Mouse (Mus musculus) hindbrain, postnatal 0 days (tissue): Measurements from ENCODE around the gene Clec3a. TPM values are rescaled to one million over a fixed set of nuclear protein-coding genes. Genes with fewer than 3 reads are reported as not detected.
A peak's percentile ranks its signal among the peaks of the same experiment; 100 is the strongest.

ENCODE experiments used
- ATAC-seq: fragments of 200-750 bp; cut with Nextera tagmentation; 2 replicates; pipeline ENCODE4 v1.8.0; 2017; ENCODE audit warnings: mild to moderate bottlenecking, moderate TSS enrichment, moderate library complexity
- DNase-seq: peaks from one replicate; pipeline ENCODE4 v3.0.0-alpha.2; 2015; ENCODE audit warnings: low spot score
- H3K27ac ChIP-seq: fragments of 300-500 bp; sonication (generic); 2 replicates; pipeline ENCODE4 v1.5.1; 2014; ENCODE audit warnings: mild to moderate bottlenecking
- H3K27me3 ChIP-seq: fragments of 300-500 bp; sonication (generic); 2 replicates; pipeline ENCODE4 v1.6.1; 2014; ENCODE audit warnings: low read length, mixed read lengths; ENCODE audit not compliant: insufficient read depth
- H3K36me3 ChIP-seq: fragments of 300-500 bp; sonication (generic); 2 replicates; pipeline ENCODE4 v1.6.1; 2014; ENCODE audit warnings: low read length, mixed read lengths; ENCODE audit not compliant: insufficient read depth
- H3K4me1 ChIP-seq: fragments of 300-500 bp; sonication (generic); 2 replicates; pipeline ENCODE4 v1.6.1; 2014; ENCODE audit warnings: antibody characterized with exemption, low read length, mixed read lengths; ENCODE audit not compliant: insufficient read depth
- H3K4me2 ChIP-seq: fragments of 300-500 bp; sonication (generic); 2 replicates; pipeline ENCODE4 v1.6.1; 2014; ENCODE audit warnings: low read depth, mild to moderate bottlenecking, low read length, moderate library complexity, mixed read lengths
- H3K4me3 ChIP-seq: fragments of 300-500 bp; sonication (generic); 2 replicates; pipeline ENCODE4 v1.5.1; 2014; ENCODE audit warnings: low read length
- H3K9ac ChIP-seq: fragments of 300-500 bp; sonication (generic); replicated peaks from 2 replicates; pipeline ENCODE4 v1.6.1; 2014; ENCODE audit warnings: mild to moderate bottlenecking, low read length, moderate library complexity, mixed read lengths
- H3K9me3 ChIP-seq: fragments of 300-500 bp; sonication (generic); 2 replicates; pipeline ENCODE4 v1.6.1; 2016; ENCODE audit warnings: low read length, mixed read lengths
- CTCF ChIP-seq: IDR thresholded peaks from 2 replicates; pipeline ENCODE4 v1.5.1; 2016; ENCODE audit warnings: antibody characterized with exemption, control low read depth, low read depth
- WGBS: fragments of 180-500 bp; shearing (Covaris S2); extraction: QIAGEN DNeasy Blood & Tissue Kit; methylation state at CpG from one replicate; pipeline ENCODE4 v1.1.7; 2014; 5-methylcytosine and 5-hydroxymethylcytosine counted together
- polyA plus RNA-seq: library from polyadenylated mRNA; unstranded; fragments of >200 nt; fragmentation: Nextera tagmentation; extraction: Ambion mirVana; gene quantifications from 2 replicates; pipeline ENCODE4 v1.2.1, GENCODE M21; 2015
- total RNA-seq: library from RNA; depleted of rRNA; stranded (reverse); fragments of >200 nt; gene quantifications from 2 replicates; pipeline ENCODE4 v1.2.3, GENCODE M21; 2014

The Clec3a gene
- total and polyA plus RNA-seq, 2 experiments from 2014 or later, result 0.84 TPM; not detected in 1

- Histone ChIP-seq H3K4me1 (peaks cover 5% of the 10 kb centered on the region; the same call in 1 of the 2 replicates), H3K4me3 (no peak overlapping the region), H3K27ac (no peak overlapping the region), H3K4me2 (no peak overlapping the region), H3K9ac (no peak overlapping the region), H3K27me3 (no peaks in the 10 kb centered on the region), H3K36me3 (no peaks in the 10 kb centered on the region), H3K9me3 (no peaks in the 10 kb centered on the region)
- WGBS, result 12% methylated on average over 6 of the region's 6 CpGs
- peak; percentile 91 for TF ChIP-seq CTCF
- DNase-seq (peak; percentile 80), ATAC-seq (no peak)
Observed at GRCm38 (mm10) chr8:114438236-114438635, 20.4 kb downstream of the Clec3a start.

- under 1% methylated on average over 54 of the region's 54 CpGs for WGBS
- ATAC-seq (peak; percentile 99), DNase-seq (peak; percentile 98)
- TF ChIP-seq CTCF, result peak; percentile 92
- H3K27me3 ChIP-seq, result no peaks in the 10 kb centered on the region
- H3K4me1 ChIP-seq, result peaks cover 5% of the 10 kb centered on the region; the same call in 1 of the 2 replicates
- H3K36me3 ChIP-seq, result no peaks in the 10 kb centered on the region
- peak within 1 kb of the TSS; percentile 66 for H3K4me3 ChIP-seq
- peak within 1 kb of the TSS; percentile 64; the same call in 1 of the 2 replicates for H3K27ac ChIP-seq
- H3K9me3 ChIP-seq, result no peaks in the 10 kb centered on the region
- H3K4me2 ChIP-seq, result peak within 1 kb of the TSS; percentile 90
- H3K9ac ChIP-seq, result peak within 1 kb of the TSS; percentile 42
Observed at GRCm38 (mm10) chr8:114439334-114440204, 21.7 kb downstream of the Clec3a start, which contains the start of gene Wwox. Wwox (plus strand) TSS chr8:114439655.

GRCm38 (mm10) chr8:114440205-114440589 lies 22.3 kb downstream of the Clec3a start:
- no peak overlapping the region for H3K27ac ChIP-seq
- peaks cover 5% of the 10 kb centered on the region; the same call in 1 of the 2 replicates for H3K4me1 ChIP-seq
- H3K9me3 ChIP-seq, result no peaks in the 10 kb centered on the region
- no peak for TF ChIP-seq CTCF
- peak overlapping the region; percentile 42; the same call in 1 of the 2 replicates for H3K9ac ChIP-seq
- peak overlapping the region; percentile 90 for H3K4me2 ChIP-seq
- 14% methylated on average over 5 of the region's 5 CpGs for WGBS
- H3K36me3 ChIP-seq, result no peaks in the 10 kb centered on the region
- ATAC-seq (no peak), DNase-seq (no peak)
- H3K27me3 ChIP-seq, result no peaks in the 10 kb centered on the region
- peak overlapping the region; percentile 66 for H3K4me3 ChIP-seq

GRCm38 (mm10) chr8:114441616-114442015 lies 23.7 kb downstream of the Clec3a start:
- WGBS, result 88% methylated on average over 4 of the region's 4 CpGs
- Histone ChIP-seq H3K9ac (no peak overlapping the region), H3K4me1 (peaks cover 5% of the 10 kb centered on the region; the same call in 1 of the 2 replicates), H3K36me3 (no peaks in the 10 kb centered on the region), H3K4me3 (no peak overlapping the region), H3K9me3 (no peaks in the 10 kb centered on the region), H3K27ac (no peak overlapping the region), H3K27me3 (no peaks in the 10 kb centered on the region), H3K4me2 (no peak overlapping the region)
- peak; percentile 43 for DNase-seq
- peak; percentile 67 for TF ChIP-seq CTCF
- no peak for ATAC-seq

GRCm38 (mm10) chr8:114446884-114447283 lies 29.0 kb downstream of the Clec3a start:
- DNase-seq, result no peak
- Histone ChIP-seq H3K27me3 (no peaks in the 10 kb centered on the region), H3K36me3 (no peaks in the 10 kb centered on the region), H3K4me2 (no peak overlapping the region), H3K4me3 (no peak overlapping the region), H3K9ac (no peak overlapping the region), H3K4me1 (no peaks in the 10 kb centered on the region), H3K27ac (no peak overlapping the region), H3K9me3 (no peaks in the 10 kb centered on the region)
- WGBS, result 83% methylated on average over 7 of the region's 7 CpGs
- no peak for TF ChIP-seq CTCF
- no peak for ATAC-seq

GRCm38 (mm10) chr8:114452278-114452677 lies 34.4 kb downstream of the Clec3a start:
- Histone ChIP-seq H3K4me2 (no peak overlapping the region), H3K27ac (no peak overlapping the region), H3K4me1 (no peaks in the 10 kb centered on the region), H3K4me3 (no peak overlapping the region), H3K36me3 (no peaks in the 10 kb centered on the region), H3K9ac (no peak overlapping the region), H3K27me3 (no peaks in the 10 kb centered on the region; the same call in 1 of the 2 replicates), H3K9me3 (no peaks in the 10 kb centered on the region)
- no peak for DNase-seq
- TF ChIP-seq CTCF, result no peak
- WGBS, result 88% methylated on average over 8 of the region's 8 CpGs
- ATAC-seq, result no peak
